Mouse (Mus musculus) c-Kit-positive CD71-positive TER-119-negative erythroid progenitor cells, embryonic 14.5 days (primary cell): ENCODE data around the gene Pcca.
"Not testable (repeated sequence)": the region's sequence is repeated elsewhere in the genome, so short reads cannot be mapped to it uniquely, and the experiment has no call there.

ENCODE experiments used
- DNase-seq: peaks from one replicate; pipeline ENCODE4 v3.0.0-alpha.2; 2013; ENCODE audit warnings: low read depth

Gene Pcca

DNA sequence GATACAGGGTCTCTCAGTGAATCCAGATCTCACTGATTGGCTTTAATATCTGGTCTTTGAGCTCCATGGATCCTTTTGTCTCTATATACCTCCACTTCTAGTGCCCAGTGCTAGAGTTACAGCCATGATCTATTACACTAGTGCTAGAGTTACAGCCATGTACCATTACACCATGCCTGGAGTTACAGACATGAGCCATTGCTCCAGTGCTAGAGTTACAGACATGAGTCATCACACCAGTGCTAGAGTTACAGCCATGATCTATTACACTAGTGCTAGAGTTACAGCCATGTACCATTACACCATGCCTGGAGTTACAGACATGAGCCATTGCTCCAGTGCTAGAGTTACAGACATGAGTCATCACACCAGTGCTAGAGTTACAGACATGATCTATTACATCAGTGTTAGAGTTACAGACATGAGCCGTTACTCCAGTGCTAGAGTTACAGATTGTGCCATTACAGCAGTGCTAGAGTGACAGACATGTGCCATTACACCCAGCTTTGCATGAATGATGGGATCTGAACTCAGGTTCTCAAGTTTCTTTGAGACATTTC is 26.8 kb downstream of the Pcca start:
- DNase-seq, result not testable (repeated sequence)

DNA sequence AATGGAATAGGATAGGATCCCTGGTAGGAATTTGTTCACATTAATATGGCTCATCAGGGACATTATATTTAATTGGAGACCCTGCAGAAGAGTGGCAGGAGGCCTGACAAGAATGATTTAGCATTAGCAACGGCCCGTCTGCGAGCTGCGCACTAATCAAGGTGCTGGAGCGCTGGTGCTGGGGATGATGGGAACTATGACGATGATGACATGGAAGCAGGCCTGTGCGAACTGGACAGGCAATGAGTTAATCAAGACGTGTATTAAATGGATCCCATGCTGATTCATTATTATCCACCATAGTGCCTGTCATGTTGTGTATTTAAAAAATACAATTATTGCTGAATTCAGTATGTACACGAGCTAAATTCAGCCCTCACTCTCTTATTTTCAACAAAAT is 36.7 kb downstream of the Pcca start:
- DNase-seq, result no peak

DNA sequence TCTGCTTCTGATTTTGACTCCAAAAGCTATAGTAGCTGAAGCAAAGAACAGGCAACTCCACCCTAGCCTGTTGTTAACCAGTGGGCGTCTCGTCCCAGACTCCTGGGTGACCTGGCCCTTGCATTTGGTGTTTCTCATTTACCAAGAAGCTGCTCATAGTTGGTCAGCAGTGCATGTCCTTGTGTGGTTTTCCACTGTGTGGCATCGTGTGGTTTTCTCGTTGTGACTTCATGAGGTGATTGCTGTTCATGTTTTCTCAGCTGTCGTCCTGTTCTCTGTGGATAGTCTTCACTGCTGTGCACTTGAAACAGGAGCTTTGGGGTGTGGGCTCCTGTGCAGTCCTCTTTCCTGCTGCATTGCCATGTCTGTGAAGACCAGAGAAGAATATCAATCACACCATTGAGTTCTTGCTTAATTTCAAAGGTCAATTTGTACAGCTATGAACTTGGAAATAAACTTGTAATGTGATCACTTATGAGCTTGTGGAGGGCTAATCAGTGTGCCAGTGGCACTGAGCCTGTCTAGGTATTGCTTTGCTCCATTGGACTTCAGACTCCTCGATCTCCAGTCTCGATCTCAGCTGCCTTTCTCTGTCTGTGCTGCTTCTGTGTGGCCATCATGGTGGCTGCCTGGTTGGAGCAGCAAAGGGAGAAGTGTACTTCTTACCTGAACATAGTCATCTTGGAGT is 40.1 kb downstream of the Pcca start:
- no peak for DNase-seq

DNA sequence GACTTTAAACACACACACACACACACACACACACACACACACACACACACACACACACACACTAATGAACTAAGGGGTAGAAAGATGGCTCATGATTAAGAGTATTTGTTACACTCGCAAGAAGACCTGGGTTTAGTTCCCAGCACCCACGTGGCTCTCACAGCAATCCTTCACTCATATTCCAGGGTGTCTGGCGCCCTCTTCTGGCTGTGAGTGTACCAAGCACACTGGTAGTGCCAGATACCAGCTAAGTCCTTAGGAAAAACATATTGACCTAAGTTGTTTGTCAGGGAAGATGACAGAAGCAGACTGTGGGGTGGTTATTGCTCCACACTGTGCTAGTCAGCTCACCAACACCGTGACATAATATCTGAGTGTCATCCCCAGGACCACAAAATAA is 43.7 kb downstream of the Pcca start:
- DNase-seq, result no peak

- DNase-seq, result no peak
These were observed 47.9 kb downstream of the Pcca start for GRCm38 (mm10) chr14:122582057-122582456.

GRCm38 (mm10) chr14:122582491-122583077 is 48.5 kb downstream of the Pcca start:
- no peak for DNase-seq

DNA sequence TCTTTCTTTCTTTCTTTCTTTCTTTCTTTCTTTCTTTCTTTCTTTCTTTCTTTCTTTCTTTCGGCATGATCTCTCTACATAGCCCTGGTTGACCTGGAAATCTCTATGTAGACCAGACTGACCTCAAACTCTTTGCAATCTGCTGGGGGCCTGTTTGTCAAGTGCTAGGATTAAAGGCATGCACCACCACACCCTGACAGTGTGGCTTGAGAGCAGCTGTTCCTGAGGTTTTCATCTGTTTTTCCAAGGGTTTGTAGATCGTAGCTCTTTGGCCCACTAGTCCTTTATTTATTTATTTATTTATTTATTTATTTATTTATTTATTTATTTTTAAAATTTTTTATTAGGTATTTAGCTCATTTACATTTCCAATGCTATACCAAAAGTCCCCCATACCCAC is 50.0 kb downstream of the Pcca start:
- not testable (repeated sequence) for DNase-seq

- no peak for DNase-seq
These were observed 52.8 kb downstream of the Pcca start for GRCm38 (mm10) chr14:122586942-122587341.

DNA sequence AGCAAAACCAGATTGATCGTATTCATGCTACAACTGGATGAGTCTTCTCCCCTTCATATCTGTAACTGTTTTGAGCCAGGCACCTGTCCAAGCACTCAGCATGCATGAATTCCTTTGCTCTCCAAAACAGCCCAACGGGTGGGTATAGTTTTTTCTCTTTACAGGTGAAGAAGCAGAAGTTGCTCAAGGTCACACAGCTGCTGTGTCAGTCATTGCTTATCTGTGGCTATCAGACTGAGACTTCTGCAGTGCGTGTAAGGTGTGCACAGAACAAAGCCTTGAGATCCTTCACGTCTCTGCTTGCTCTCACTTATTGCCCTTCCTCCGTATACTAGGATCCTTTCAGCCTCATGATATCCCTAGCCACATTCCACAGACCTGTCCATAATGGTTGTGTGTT is 63.4 kb downstream of the Pcca start:
- DNase-seq, result no peak

- no peak for DNase-seq
These were observed 64.7 kb downstream of the Pcca start for GRCm38 (mm10) chr14:122598802-122599201.

DNA sequence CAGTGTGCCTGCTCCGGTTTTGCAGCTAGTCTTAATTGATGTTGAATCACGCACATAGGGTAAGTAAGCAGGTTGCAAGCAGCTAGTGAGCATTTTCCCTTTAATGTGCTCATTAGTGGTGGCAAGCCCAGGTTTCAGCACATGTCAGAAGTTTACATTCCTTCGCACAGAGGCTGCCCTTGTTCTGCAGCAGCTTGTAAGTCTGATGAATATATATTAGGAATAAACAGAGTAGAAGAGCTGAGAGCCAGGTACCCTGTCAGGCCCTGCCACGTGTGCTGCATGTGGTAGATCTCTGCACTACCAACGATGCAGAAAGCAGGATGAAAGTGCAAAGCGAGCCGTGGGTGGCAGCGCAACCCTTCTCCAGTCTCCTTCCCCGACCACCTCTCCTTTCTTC is 65.7 kb downstream of the Pcca start:
- no peak for DNase-seq

GRCm38 (mm10) chr14:122602701-122603100 is 68.6 kb downstream of the Pcca start:
- no peak for DNase-seq

- no peak for DNase-seq
These were observed 72.4 kb downstream of the Pcca start for GRCm38 (mm10) chr14:122606499-122606898.

- no peak for DNase-seq
These were observed 73.3 kb downstream of the Pcca start for GRCm38 (mm10) chr14:122607456-122607855.

GRCm38 (mm10) chr14:122608323-122608722 is 74.2 kb downstream of the Pcca start:
- DNase-seq, result no peak

DNA sequence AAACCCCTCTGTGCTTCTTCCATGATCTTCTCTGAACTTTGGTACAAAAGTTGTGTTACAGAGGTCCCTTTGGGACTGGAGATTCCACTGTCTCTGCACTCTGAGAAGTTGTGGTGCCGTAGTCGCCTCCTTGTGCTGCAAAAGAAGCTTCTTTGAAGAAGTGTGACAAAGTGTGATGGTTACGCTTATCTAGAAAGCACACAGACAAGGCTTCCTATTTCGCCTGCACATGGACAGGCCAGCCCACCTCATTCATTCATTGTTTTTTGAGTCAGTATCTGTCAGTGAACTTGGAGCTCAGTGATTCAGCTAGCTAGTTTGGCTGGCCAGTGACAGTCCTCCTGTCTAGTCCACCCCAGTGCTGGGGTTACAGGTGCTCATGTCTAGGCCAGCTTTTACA is 76.9 kb downstream of the Pcca start:
- DNase-seq, result no peak

- peak; percentile 9 for DNase-seq
These were observed 78.2 kb downstream of the Pcca start for GRCm38 (mm10) chr14:122612317-122612716.

- no peak for DNase-seq
These were observed 83.5 kb downstream of the Pcca start for GRCm38 (mm10) chr14:122617656-122618055.

DNA sequence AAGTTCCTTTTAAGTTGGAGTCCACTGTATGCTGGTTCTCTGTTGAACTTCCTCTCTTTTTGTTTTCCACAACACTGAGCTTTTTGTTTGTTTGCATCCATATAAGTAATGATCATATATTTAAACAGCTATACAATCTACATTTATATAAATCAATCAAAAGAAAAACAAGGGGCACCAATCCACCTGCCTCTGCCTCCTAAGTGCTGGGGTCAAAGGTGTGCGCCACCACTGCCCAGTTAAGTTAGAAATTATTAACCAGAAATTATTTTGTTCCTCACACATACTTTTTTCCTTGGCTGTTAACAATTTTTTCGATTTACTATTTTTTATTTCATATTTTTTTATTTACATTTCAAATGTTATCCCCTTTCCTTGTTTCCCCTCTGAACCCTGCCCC is 99.3 kb downstream of the Pcca start:
- DNase-seq, result no peak

DNA sequence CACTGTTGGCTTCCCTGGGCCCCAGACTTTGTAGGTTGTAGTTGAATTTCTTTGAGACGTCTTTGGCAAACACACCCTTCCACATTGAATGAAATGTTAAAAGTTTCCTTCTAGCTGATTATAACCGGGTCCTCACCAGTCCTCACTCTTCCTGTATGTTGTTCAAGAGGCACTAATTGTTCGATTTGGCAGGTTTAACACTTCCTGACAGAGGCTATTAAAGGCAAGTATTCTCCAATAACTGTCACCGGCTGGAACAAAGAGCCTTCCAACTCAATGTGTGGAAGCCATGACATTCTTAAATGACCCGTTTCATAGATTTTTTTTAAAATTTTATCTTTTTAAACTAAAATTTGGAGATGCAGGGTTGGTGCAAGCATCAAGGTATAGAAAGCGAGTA is 102.5 kb downstream of the Pcca start:
- no peak for DNase-seq

- DNase-seq, result no peak
These were observed 103.9 kb downstream of the Pcca start for GRCm38 (mm10) chr14:122637798-122638555.

GRCm38 (mm10) chr14:122639168-122639720 is 105.1 kb downstream of the Pcca start:
- DNase-seq, result no peak

- DNase-seq, result no peak
These were observed 108.3 kb downstream of the Pcca start for GRCm38 (mm10) chr14:122642432-122642831.
